Mouse (Mus musculus) limb, embryonic 10.5 days (tissue): ENCODE data around the gene Dcpp1. TPM values are rescaled to one million over a fixed set of nuclear protein-coding genes. Genes with fewer than 3 reads are reported as not detected.
A peak's percentile ranks its signal among the peaks of the same experiment; 100 is the strongest.
"Not testable (repeated sequence)": the region's sequence is repeated elsewhere in the genome, so short reads cannot be mapped to it uniquely, and the experiment has no call there.

Experiments
- DNase-seq: peaks from one replicate; pipeline ENCODE4 v3.0.0-alpha.2; 2017; ENCODE audit warnings: low spot score
- H3K27ac ChIP-seq: fragments of 300-500 bp; sonication (generic); 2 replicates; pipeline ENCODE4 v1.5.1; 2016; ENCODE audit warnings: mild to moderate bottlenecking
- H3K27me3 ChIP-seq: fragments of 300-500 bp; sonication (generic); 2 replicates; pipeline ENCODE4 v1.6.1; 2016; ENCODE audit warnings: low read depth, mild to moderate bottlenecking; ENCODE audit not compliant: poor library complexity, severe bottlenecking
- H3K36me3 ChIP-seq: fragments of 300-500 bp; sonication (generic); 2 replicates; pipeline ENCODE4 v1.6.1; 2016; ENCODE audit warnings: mild to moderate bottlenecking, moderate library complexity
- H3K4me1 ChIP-seq: fragments of 300-500 bp; sonication (generic); 2 replicates; pipeline ENCODE4 v1.6.1; 2016
- H3K4me3 ChIP-seq: fragments of 300-500 bp; sonication (generic); 2 replicates; pipeline ENCODE4 v1.5.1; 2016; ENCODE audit warnings: mild to moderate bottlenecking, moderate library complexity
- H3K9me3 ChIP-seq: fragments of 300-500 bp; sonication (generic); replicated peaks from 2 replicates; pipeline ENCODE4 v1.6.1; 2016; ENCODE audit warnings: mild to moderate bottlenecking
- WGBS: fragments of 180-500 bp; shearing (Covaris S2); methylation state at CpG from one replicate; pipeline ENCODE4 v1.1.7; 2016; 5-methylcytosine and 5-hydroxymethylcytosine counted together
- polyA plus RNA-seq: library from polyadenylated mRNA; unstranded; fragments of >200 nt; fragmentation: Nextera tagmentation; extraction: Ambion mirVana; gene quantifications from 2 replicates; pipeline ENCODE4 v1.2.1, GENCODE M21; 2016

The Dcpp1 gene
- polyA plus RNA-seq, 1 experiment from 2014 or later: not detected

- Histone ChIP-seq H3K4me1 (no peaks in the 10 kb centered on the region), H3K27me3 (no peaks in the 10 kb centered on the region), H3K27ac (no peak overlapping the region), H3K4me3 (no peak overlapping the region), H3K36me3 (no peaks in the 10 kb centered on the region), H3K9me3 (no peaks in the 10 kb centered on the region)
- no peak for DNase-seq
- WGBS: 87% methylated on average over 4 of the region's 4 CpGs
Observed at GRCm38 (mm10) chr17:23862926-23863325, 17.8 kb upstream of the Dcpp1 start.

GRCm38 (mm10) chr17:23867756-23868155 is 12.9 kb upstream of the Dcpp1 start, which contains the start of gene Prss21:
TSS of gene Prss21 (plus strand) at chr17:23868056.
- Histone ChIP-seq H3K4me3 (no peak within 1 kb of the TSS), H3K4me1 (peaks cover 8% of the 10 kb centered on the region; the same call in 1 of the 2 replicates), H3K36me3 (no peaks in the 10 kb centered on the region), H3K27ac (no peak within 1 kb of the TSS), H3K27me3 (no peaks in the 10 kb centered on the region), H3K9me3 (no peaks in the 10 kb centered on the region)
- DNase-seq: no peak
- WGBS: 85% methylated on average over 15 of the region's 15 CpGs

- H3K4me1 ChIP-seq: peaks cover 8% of the 10 kb centered on the region; the same call in 1 of the 2 replicates
- no peak overlapping the region for H3K27ac ChIP-seq
- no peak overlapping the region for H3K4me3 ChIP-seq
- H3K27me3 ChIP-seq: no peaks in the 10 kb centered on the region
- DNase-seq: no peak
- WGBS: 93% methylated on average over 11 of the region's 11 CpGs
- no peaks in the 10 kb centered on the region for H3K36me3 ChIP-seq
- H3K9me3 ChIP-seq: no peaks in the 10 kb centered on the region
Observed at GRCm38 (mm10) chr17:23868513-23868912, 12.2 kb upstream of the Dcpp1 start.

GRCm38 (mm10) chr17:23873884-23874856 is 6.5 kb upstream of the Dcpp1 start:
- Histone ChIP-seq H3K36me3 (no peaks in the 10 kb centered on the region), H3K4me1 (peaks cover 13% of the 10 kb centered on the region), H3K27me3 (no peaks in the 10 kb centered on the region), H3K27ac (no peak overlapping the region), H3K4me3 (no peak overlapping the region), H3K9me3 (no peaks in the 10 kb centered on the region)
- peak; percentile 63 for DNase-seq
- 54% methylated on average over 8 of the region's 8 CpGs for WGBS

- Histone ChIP-seq H3K4me1 (peaks cover 5% of the 10 kb centered on the region; the same call in 1 of the 2 replicates), H3K9me3 (no peaks in the 10 kb centered on the region), H3K4me3 (no peak overlapping the region), H3K27me3 (no peaks in the 10 kb centered on the region), H3K27ac (no peak overlapping the region), H3K36me3 (no peaks in the 10 kb centered on the region)
- 75% methylated on average over 3 of the region's 3 CpGs for WGBS
- no peak for DNase-seq
Observed at GRCm38 (mm10) chr17:23876741-23877140, 3.9 kb upstream of the Dcpp1 start.

GRCm38 (mm10) chr17:23877166-23877565 is 3.5 kb upstream of the Dcpp1 start:
- Histone ChIP-seq H3K36me3 (no peaks in the 10 kb centered on the region), H3K4me1 (peaks cover 5% of the 10 kb centered on the region; the same call in 1 of the 2 replicates), H3K27ac (no peak overlapping the region), H3K4me3 (no peak overlapping the region), H3K9me3 (no peaks in the 10 kb centered on the region), H3K27me3 (no peaks in the 10 kb centered on the region)
- no peak for DNase-seq
- 84% methylated on average over 2 of the region's 2 CpGs for WGBS

GRCm38 (mm10) chr17:23917158-23917557 is 36.5 kb downstream of the Dcpp1 start, which contains the start of gene Dcpp3:
TSS of gene Dcpp3 (plus strand) at chr17:23917458.
- not testable (repeated sequence) for H3K9me3 ChIP-seq
- WGBS: 81% methylated on average over 4 of the region's 4 CpGs

GRCm38 (mm10) chr17:23924531-23925007 is 43.9 kb downstream of the Dcpp1 start:
- peak overlapping the region; percentile 95 for H3K27ac ChIP-seq
- H3K4me3 ChIP-seq: peak overlapping the region; percentile 65
- H3K27me3 ChIP-seq: no peaks in the 10 kb centered on the region
- H3K36me3 ChIP-seq: no peaks in the 10 kb centered on the region
- H3K9me3 ChIP-seq: no peaks in the 10 kb centered on the region
- H3K4me1 ChIP-seq: peaks cover 17% of the 10 kb centered on the region
- under 1% methylated on average over 29 of the region's 29 CpGs for WGBS
- peak; percentile 94 for DNase-seq

More at GRCm38 (mm10) chr17:23917158-23917557, 36.5 kb downstream of the Dcpp1 start, which contains the start of gene Dcpp3:
- H3K27ac ChIP-seq, H3K36me3 ChIP-seq, DNase-seq, H3K27me3 ChIP-seq, H3K4me3 ChIP-seq, H3K4me1 ChIP-seq: not testable (repeated sequence)

- Histone ChIP-seq H3K9me3 (no peaks in the 10 kb centered on the region), H3K27me3 (no peaks in the 10 kb centered on the region), H3K27ac (peak overlapping the region; percentile 95), H3K36me3 (no peaks in the 10 kb centered on the region), H3K4me3 (peak overlapping the region; percentile 65), H3K4me1 (peaks cover 17% of the 10 kb centered on the region)
- 1% methylated on average over 14 of the region's 14 CpGs for WGBS
- peak; percentile 74 for DNase-seq
Observed at GRCm38 (mm10) chr17:23925090-23925493, 44.4 kb downstream of the Dcpp1 start.

- Histone ChIP-seq H3K27ac (no peak overlapping the region), H3K27me3 (no peaks in the 10 kb centered on the region), H3K4me1 (no peaks in the 10 kb centered on the region), H3K4me3 (no peak overlapping the region), H3K36me3 (no peaks in the 10 kb centered on the region), H3K9me3 (no peaks in the 10 kb centered on the region)
- DNase-seq: no peak
- 79% methylated on average over 5 of the region's 5 CpGs for WGBS
Observed at GRCm38 (mm10) chr17:23931157-23931556, 50.5 kb downstream of the Dcpp1 start.

Other genes starting within 250 kb of the Dcpp1 start
- 0.84 and 1.1 TPM in 2 replicates for gene Mmp25, start 235.6 kb upstream of the Dcpp1 start, polyA plus RNA-seq
- 1.4 and 2.0 TPM in 2 replicates for gene Bicdl2, start 220.4 kb upstream of the Dcpp1 start, polyA plus RNA-seq
- 29.0 and 30.5 TPM in 2 replicates for gene Hcfc1r1, start 207.3 kb upstream of the Dcpp1 start, polyA plus RNA-seq
- 70.4 and 71.1 TPM in 2 replicates for gene Thoc6, start 207.0 kb upstream of the Dcpp1 start, polyA plus RNA-seq
- 5.2 and 5.6 TPM in 2 replicates for gene Tnfrsf12a, start 203.4 kb upstream of the Dcpp1 start, polyA plus RNA-seq
- gene Cldn6, start 201.6 kb upstream of the Dcpp1 start, polyA plus RNA-seq: 32.7 and 42.1 TPM in 2 replicates
- gene Cldn9, start 196.8 kb upstream of the Dcpp1 start, polyA plus RNA-seq: 1.9 and 4.6 TPM in 2 replicates
- 0.13 and 0.36 TPM in 2 replicates for gene 1520401A03Rik, start 158.1 kb upstream of the Dcpp1 start, polyA plus RNA-seq
- gene Pkmyt1, start 154.5 kb upstream of the Dcpp1 start, polyA plus RNA-seq: 66.8 and 67.6 TPM in 2 replicates
- gene Paqr4, start 140.0 kb upstream of the Dcpp1 start, polyA plus RNA-seq: 5.9 and 9.0 TPM in 2 replicates
- gene Kremen2, start 135.0 kb upstream of the Dcpp1 start, polyA plus RNA-seq: 13.8 and 19.5 TPM in 2 replicates
- gene Flywch1, start 109.3 kb upstream of the Dcpp1 start, polyA plus RNA-seq: 177 and 183 TPM in 2 replicates
- gene Flywch2, start 94.8 kb upstream of the Dcpp1 start, polyA plus RNA-seq: 37.5 and 54.1 TPM in 2 replicates
- 562 and 563 TPM in 2 replicates for gene Srrm2, start 90.3 kb upstream of the Dcpp1 start, polyA plus RNA-seq
- 1,047 and 1,081 TPM in 2 replicates for gene Elob, start 51.7 kb upstream of the Dcpp1 start, polyA plus RNA-seq
- gene Prss33, start 44.8 kb upstream of the Dcpp1 start, polyA plus RNA-seq: not detected in 2 replicates
- gene Prss32, start 37.0 kb upstream of the Dcpp1 start, polyA plus RNA-seq: not detected in 2 replicates
- gene Prss41, start 36.7 kb upstream of the Dcpp1 start, polyA plus RNA-seq: 3.3 and 3.9 TPM in 2 replicates
- not detected in 2 replicates for gene Prss21, start 12.8 kb upstream of the Dcpp1 start, polyA plus RNA-seq
- gene Dcpp2, start within 50 bp of the Dcpp1 start, polyA plus RNA-seq: not detected in 2 replicates
- not detected in 2 replicates for gene Dcpp3, start 36.6 kb downstream of the Dcpp1 start, polyA plus RNA-seq
- gene Sbp, start 60.8 kb downstream of the Dcpp1 start, polyA plus RNA-seq: not detected in 2 replicates
- not detected in 2 replicates for gene Sbpl, start 74.4 kb downstream of the Dcpp1 start, polyA plus RNA-seq
- gene Prss30, start 99.7 kb downstream of the Dcpp1 start, polyA plus RNA-seq: not detected in 2 replicates
- 1.3 and 1.7 TPM in 2 replicates for gene Prss22, start 117.2 kb downstream of the Dcpp1 start, polyA plus RNA-seq
- gene Prss27, start 157.3 kb downstream of the Dcpp1 start, polyA plus RNA-seq: 0.20 TPM in 1 of 2 replicates, not detected in the other
- gene Kctd5, start 192.6 kb downstream of the Dcpp1 start, polyA plus RNA-seq: 106 and 113 TPM in 2 replicates